In the genomic region with DNA sequence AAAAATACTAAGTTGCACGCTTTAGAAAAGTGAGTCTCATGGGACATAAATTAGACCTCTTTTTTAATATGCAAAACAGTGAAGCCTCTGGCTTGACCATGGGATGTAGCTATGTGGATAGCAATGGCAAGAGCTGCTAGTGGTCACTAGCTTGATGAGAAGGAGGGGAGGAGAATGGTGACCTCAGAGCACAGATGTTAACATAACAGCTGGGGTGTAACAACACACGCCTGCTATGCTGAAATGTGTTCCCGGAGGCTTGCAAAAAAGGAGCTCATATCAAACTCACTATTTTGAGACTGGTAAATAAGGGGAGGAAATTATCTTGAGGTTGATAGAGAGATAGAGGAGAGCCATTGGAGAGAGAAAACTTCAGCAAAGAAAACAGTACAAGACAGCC, we compare ENCODE assay signal across 23 mouse cellular contexts. TPM values are rescaled to one million over a fixed set of nuclear protein-coding genes. Genes with fewer than 3 reads are reported as not detected.
DNase-seq lines count a peak whose midpoint lies in the region; ATAC-seq and TF ChIP-seq lines count a peak whose summit lies in the region.
"Had no signal": no experiment of that assay in that cellular context is flagged by ENCODE, and none has a peak within 500 bp of the region (broad histone marks: within the 10 kb centered on the region; RNA-seq: fewer than 3 reads in every experiment).

No protein-coding gene starts in this region.

- H3K27ac ChIP-seq in kidney, postnatal 0 days: no peak overlapping the region
- H3K27ac ChIP-seq in kidney, embryonic 15.5 days: no peak overlapping the region
- H3K27ac ChIP-seq in bone marrow macrophage, adult 2 months (ENCODE audit: insufficient read depth, low read depth, low read length): peak overlapping the region; percentile 91; the same call in 1 of the 2 replicates
- H3K27ac ChIP-seq in thymus, adult 2 months (ENCODE audit: control insufficient read depth, insufficient read depth, low read length): no peak overlapping the region
- H3K27ac ChIP-seq: embryonic facial prominence, embryonic 10.5 days; forebrain, embryonic 15.5 days; heart, embryonic 13.5 days; hindbrain, embryonic 10.5 days; intestine, embryonic 15.5 days; limb, embryonic 15.5 days; liver, embryonic 14.5 days; midbrain, embryonic 13.5 days; stomach, postnatal 0 days had no signal

- no peak overlapping the region for H3K4me2 ChIP-seq in kidney, postnatal 0 days (ENCODE audit: low read length)
- H3K4me2 ChIP-seq in kidney, embryonic 15.5 days: no peak overlapping the region
- H3K4me2 ChIP-seq: forebrain, embryonic 15.5 days; heart, embryonic 13.5 days; intestine, embryonic 15.5 days; limb, embryonic 15.5 days; midbrain, embryonic 13.5 days had no signal

- no peaks in the 10 kb centered on the region for H3K4me1 ChIP-seq in kidney, postnatal 0 days (replicated peaks; ENCODE audit: insufficient read depth, low read length)
- H3K4me1 ChIP-seq in kidney, embryonic 15.5 days: peaks cover 19% of the 10 kb centered on the region
- peaks cover 36% of the 10 kb centered on the region for H3K4me1 ChIP-seq in bone marrow macrophage, adult 2 months (ENCODE audit: control insufficient read depth, insufficient read depth, low read length)
- peaks cover 7% of the 10 kb centered on the region for H3K4me1 ChIP-seq in thymus, adult 2 months (replicated peaks; ENCODE audit: control insufficient read depth, insufficient read depth, low read length)
- H3K4me1 ChIP-seq: forebrain, embryonic 15.5 days; intestine, embryonic 15.5 days; midbrain, embryonic 13.5 days had no signal

- TF ChIP-seq POLR2A in bone marrow macrophage, adult 2 months (IDR thresholded peaks at IDR 0.05; ENCODE audit: borderline replicate concordance, low read depth, low read length): no peak
- no peak for TF ChIP-seq POLR2A in thymus, adult 2 months (IDR thresholded peaks at IDR 0.05; ENCODE audit: control insufficient read depth, extremely low read depth, insufficient read depth, low read length, poor library complexity)

- TF ChIP-seq CTCF in kidney, postnatal 0 days (IDR thresholded peaks at IDR 0.05; ENCODE audit: low read depth): no peak
- no peak for TF ChIP-seq CTCF in bone marrow macrophage, adult 2 months (IDR thresholded peaks at IDR 0.05; ENCODE audit: low read depth, low read length)
- no peak for TF ChIP-seq CTCF in thymus, adult 2 months (IDR thresholded peaks at IDR 0.05; ENCODE audit: borderline replicate concordance, control insufficient read depth, extremely low read depth, insufficient read depth, low read length, poor library complexity)

- H3K9ac ChIP-seq in kidney, postnatal 0 days (ENCODE audit: low read depth, low read length): no peak overlapping the region
- no peak overlapping the region for H3K9ac ChIP-seq in kidney, embryonic 15.5 days
- H3K9ac ChIP-seq: forebrain, embryonic 15.5 days; heart, embryonic 13.5 days; intestine, embryonic 15.5 days; limb, embryonic 15.5 days; liver, embryonic 14.5 days; midbrain, embryonic 13.5 days had no signal

- H3K4me3 ChIP-seq in kidney, postnatal 0 days (replicated peaks; ENCODE audit: low read depth, low read length): no peak overlapping the region
- no peak overlapping the region for H3K4me3 ChIP-seq in kidney, embryonic 15.5 days (replicated peaks)
- H3K4me3 ChIP-seq in bone marrow macrophage, adult 2 months (ENCODE audit: insufficient read depth, low read length): no peak overlapping the region
- H3K4me3 ChIP-seq in thymus, adult 2 months (ENCODE audit: control insufficient read depth, insufficient read depth, low read length): no peak overlapping the region
- H3K4me3 ChIP-seq: embryonic facial prominence, embryonic 10.5 days; forebrain, embryonic 15.5 days; heart, embryonic 13.5 days; hindbrain, embryonic 10.5 days; intestine, embryonic 15.5 days; limb, embryonic 15.5 days; midbrain, embryonic 13.5 days had no signal

- H3K9me3 ChIP-seq in kidney, postnatal 0 days (replicated peaks; ENCODE audit: low read length): no peaks in the 10 kb centered on the region
- H3K9me3 ChIP-seq in kidney, embryonic 15.5 days (replicated peaks): no peaks in the 10 kb centered on the region
- H3K9me3 ChIP-seq: embryonic facial prominence, embryonic 10.5 days; forebrain, embryonic 15.5 days; heart, embryonic 13.5 days; hindbrain, embryonic 10.5 days; intestine, embryonic 15.5 days; limb, embryonic 15.5 days; midbrain, embryonic 13.5 days had no signal

- H3K27me3 ChIP-seq in kidney, postnatal 0 days (ENCODE audit: insufficient read depth, low read length): no peaks in the 10 kb centered on the region
- H3K27me3 ChIP-seq in kidney, embryonic 15.5 days: peaks cover 10% of the 10 kb centered on the region; the same call in 1 of the 2 replicates
- no peaks in the 10 kb centered on the region for H3K27me3 ChIP-seq in thymus, adult 2 months (ENCODE audit: control insufficient read depth, insufficient read depth, low read length)
- H3K27me3 ChIP-seq: intestine, embryonic 15.5 days; midbrain, embryonic 13.5 days had no signal

- no peak for ATAC-seq in kidney, postnatal 0 days (replicated peaks; ENCODE audit: low FRiP score, low read depth)
- ATAC-seq in kidney, embryonic 15.5 days (replicated peaks; ENCODE audit: low FRiP score): no peak
- ATAC-seq: forebrain, embryonic 15.5 days; hindbrain, embryonic 16.5 days; intestine, embryonic 15.5 days; midbrain, embryonic 13.5 days had no signal

- peak; percentile 45 for DNase-seq in kidney, postnatal 0 days (ENCODE audit: low spot score)
- peak; percentile 15 for DNase-seq in heart, postnatal 4 days
- DNase-seq in lung, postnatal 14 days: peak; percentile 51
- no peak for DNase-seq in adrenal gland, postnatal 4 days (ENCODE audit: low spot score in 2 of 2)
- DNase-seq in T-cell, adult 2 months (ENCODE audit: low spot score): no peak
- no peak for DNase-seq in thymus, adult 2 months
- DNase-seq: adrenal gland, postnatal 25 days; cerebellum, adult 11 months; cerebellum, adult 9-11 months; gastrocnemius, postnatal 14 days; kidney, adult 9 months had no signal

- 56% methylated on average over 3 of the region's 3 CpGs for WGBS in kidney, postnatal 0 days
- WGBS in kidney, embryonic 15.5 days: 59% methylated on average over 3 of the region's 3 CpGs
- 93% methylated on average over 3 of the region's 3 CpGs for WGBS in thymus, adult 2 months

- no peaks in the 10 kb centered on the region for H3K36me3 ChIP-seq in kidney, postnatal 0 days (ENCODE audit: insufficient read depth, low read length)
- no peaks in the 10 kb centered on the region for H3K36me3 ChIP-seq in kidney, embryonic 15.5 days
- H3K36me3 ChIP-seq in thymus, adult 2 months (ENCODE audit: control insufficient read depth, insufficient read depth, low read length): no peaks in the 10 kb centered on the region
- H3K36me3 ChIP-seq: embryonic facial prominence, embryonic 10.5 days; forebrain, embryonic 15.5 days; heart, embryonic 13.5 days; hindbrain, embryonic 10.5 days; intestine, embryonic 15.5 days; limb, embryonic 15.5 days; midbrain, embryonic 13.5 days had no signal

RNA-seq across cellular contexts. Expression of a gene that starts 20.5 kb away (rescaled TPM):
- 10.9 and 11.4 TPM in 2 replicates for polyA plus RNA-seq in kidney, postnatal 0 days (2015; fragmentation: Nextera tagmentation; extraction: Ambion mirVana)
- 26.9 and 30.0 TPM in 2 replicates for polyA plus RNA-seq in kidney, embryonic 15.5 days (2015; fragmentation: Nextera tagmentation; extraction: Ambion mirVana)
- 18.7 and 19.5 TPM in 2 replicates for polyA plus RNA-seq in bone marrow macrophage, adult 2 months (2012; ENCODE audit: insufficient read depth, insufficient read length, missing spikeins)
- total RNA-seq in heart, postnatal 4 days (2021): 10 to 100 TPM; 19.2 to 20.0 TPM
- 10 to 100 TPM; 29.3 to 35.8 TPM for total RNA-seq in adrenal gland, postnatal 4 days (2021)
- 81.8 and 102 TPM in 2 replicates for polyA plus RNA-seq in thymus, adult 2 months (2012; rRNA removed)

RNA-seq across cellular contexts. Expression of a gene that starts 32.4 kb away (rescaled TPM):
- polyA plus RNA-seq in kidney, postnatal 0 days (2015; fragmentation: Nextera tagmentation; extraction: Ambion mirVana): 2.8 and 3.0 TPM in 2 replicates
- polyA plus RNA-seq in kidney, embryonic 15.5 days (2015; fragmentation: Nextera tagmentation; extraction: Ambion mirVana): 3.2 and 3.3 TPM in 2 replicates
- polyA plus RNA-seq in bone marrow macrophage, adult 2 months (2012; ENCODE audit: insufficient read depth, insufficient read length, missing spikeins): 11.8 and 13.1 TPM in 2 replicates
- total RNA-seq in heart, postnatal 4 days (2021): 10 to 100 TPM in 1 of 2 experiments, 1 to 10 TPM in 1; 9.6 to 12.5 TPM
- total RNA-seq in adrenal gland, postnatal 4 days (2021): 10 to 100 TPM; 32.7 to 32.9 TPM
- polyA plus RNA-seq in thymus, adult 2 months (2012; rRNA removed): 1.6 and 2.2 TPM in 2 replicates

Comparison
In these comparisons a context has a peak if more than half of its experiments do, and no peak if none do; other contexts are left out.
1. DNase-seq: peak in kidney, postnatal 0 days (single experiment), heart, postnatal 4 days (single experiment) and lung, postnatal 14 days (single experiment); none in adrenal gland, postnatal 4 days (0 of 2), T-cell, adult 2 months (single experiment) and thymus, adult 2 months (single experiment).